Mouse (Mus musculus) G1E (cell line): Measurements from ENCODE around the gene Siah3. TPM values are rescaled to one million over a fixed set of nuclear protein-coding genes. Genes with fewer than 3 reads are reported as not detected.

Source experiments
- ATAC-seq: 2 replicates; pipeline ENCODE4 v1.8.0; 2016; ENCODE audit warnings: mild to moderate bottlenecking; ENCODE audit not compliant: insufficient number of reproducible peaks, poor library complexity, low FRiP score, severe bottlenecking; ENCODE audit errors: extremely low read depth
- DNase-seq: peaks from one replicate; pipeline ENCODE4 v3.0.0; 2012; ENCODE audit warnings: low spot score
- H3K27me3 ChIP-seq: 2 replicates; pipeline ENCODE4 v1.6.1; 2012; ENCODE audit warnings: mild to moderate bottlenecking, low read length, inconsistent platforms; ENCODE audit not compliant: insufficient read depth
- H3K36me3 ChIP-seq: replicated peaks from 2 replicates; pipeline ENCODE3; 2012; ENCODE audit warnings: mild to moderate bottlenecking, inconsistent platforms
- H3K4me1 ChIP-seq: 2 replicates; pipeline ENCODE4 v1.6.1; 2012; ENCODE audit warnings: low read depth, low read length, inconsistent platforms, mixed read lengths; ENCODE audit not compliant: insufficient read depth
- H3K4me3 ChIP-seq: 2 replicates; pipeline ENCODE4 v1.5.1; 2012; ENCODE audit warnings: low read depth, mild to moderate bottlenecking, inconsistent platforms, low read length, moderate library complexity, mixed read lengths
- H3K9me3 ChIP-seq: replicated peaks from 2 replicates; pipeline ENCODE4 v1.6.1; 2012; ENCODE audit warnings: inconsistent platforms
- CTCF ChIP-seq: IDR thresholded peaks from 2 replicates; pipeline ENCODE4 v1.5.1; 2012; ENCODE audit warnings: low read depth, low read length, inconsistent platforms, mixed read lengths
- GATA1 ChIP-seq: IDR thresholded peaks from 2 replicates; pipeline ENCODE4 v1.6.1; 2012; ENCODE audit warnings: borderline replicate concordance, low read length, inconsistent platforms, mixed read lengths
- GATA2 ChIP-seq: IDR thresholded peaks from 2 replicates; pipeline ENCODE4 v1.6.1; 2012; ENCODE audit warnings: low read depth, low read length, inconsistent platforms, borderline replicate concordance
- POLR2AphosphoS5 ChIP-seq: IDR thresholded peaks from 2 replicates; pipeline ENCODE4 v1.6.1; 2012; ENCODE audit warnings: low read depth, low read length, inconsistent platforms; ENCODE audit not compliant: insufficient replicate concordance
- TAL1 ChIP-seq: conservative IDR thresholded peaks from 2 replicates; pipeline ENCODE4 v1.6.1; 2012; ENCODE audit warnings: low read depth, low read length, inconsistent platforms, mixed read lengths
- polyA plus RNA-seq: library from polyadenylated mRNA; stranded (reverse); fragments of >175 nt; gene quantifications from 2 replicates; pipeline ENCODE4 v1.2.3, GENCODE M21; 2012
- total RNA-seq, 2 experiments: library from RNA; stranded (forward) in 1 of 2; stranded (reverse) in 1 of 2; fragments of 200-1000 nt in 1 of 2; fragments of >200 nt in 1 of 2; fragmentation: Nextera tagmentation in 1 of 2; gene quantifications; 2 replicates each; pipeline ENCODE4 v1.2.3; 2014 to 2017

Siah3 gene
- total and polyA plus RNA-seq, 3 experiments: 0.11 TPM; not detected in 2

- DNase-seq (no peak), ATAC-seq (no peak)
- Histone ChIP-seq H3K9me3 (no peaks in the 10 kb centered on the region), H3K4me3 (no peak overlapping the region), H3K4me1 (no peaks in the 10 kb centered on the region), H3K36me3 (no peaks in the 10 kb centered on the region), H3K27me3 (peaks cover 7% of the 10 kb centered on the region; the same call in 1 of the 2 replicates)
- TF ChIP-seq GATA2 (no peak), GATA1 (no peak), CTCF (no peak), TAL1 (no peak)
Measured at GRCm38 (mm10) chr14:75525376-75526145, 69.8 kb downstream of the Siah3 start.

GRCm38 (mm10) chr14:75527464-75528190, 71.8 kb downstream of the Siah3 start:
- TF ChIP-seq TAL1 (no peak), GATA2 (no peak), POLR2AphosphoS5 (no peak), CTCF (no peak), GATA1 (no peak)
- H3K27me3 ChIP-seq: peaks cover 7% of the 10 kb centered on the region; the same call in 1 of the 2 replicates
- no peaks in the 10 kb centered on the region for H3K4me1 ChIP-seq
- no peak for DNase-seq
- H3K4me3 ChIP-seq: no peak overlapping the region
- H3K9me3 ChIP-seq: no peaks in the 10 kb centered on the region
- no peak for ATAC-seq
- H3K36me3 ChIP-seq: no peaks in the 10 kb centered on the region

- no peaks in the 10 kb centered on the region for H3K36me3 ChIP-seq
- peaks cover under 1% of the 10 kb centered on the region; the same call in 1 of the 2 replicates for H3K27me3 ChIP-seq
- ATAC-seq (no peak), DNase-seq (no peak)
- H3K9me3 ChIP-seq: no peaks in the 10 kb centered on the region
- no peaks in the 10 kb centered on the region for H3K4me1 ChIP-seq
- H3K4me3 ChIP-seq: no peak overlapping the region
- TF ChIP-seq GATA2 (no peak), POLR2AphosphoS5 (no peak), CTCF (no peak), TAL1 (no peak), GATA1 (no peak)
Measured at GRCm38 (mm10) chr14:75530815-75531353, 75.1 kb downstream of the Siah3 start.

- H3K4me3 ChIP-seq: no peak overlapping the region
- no peak for TF ChIP-seq GATA2
- no peak for TF ChIP-seq TAL1
- no peak for TF ChIP-seq POLR2AphosphoS5
- TF ChIP-seq CTCF: no peak
- H3K27me3 ChIP-seq: no peaks in the 10 kb centered on the region
- no peak for ATAC-seq
- H3K36me3 ChIP-seq: no peaks in the 10 kb centered on the region
- H3K4me1 ChIP-seq: no peaks in the 10 kb centered on the region
- DNase-seq: no peak
- no peaks in the 10 kb centered on the region for H3K9me3 ChIP-seq
Measured at GRCm38 (mm10) chr14:75539205-75539604, 83.4 kb downstream of the Siah3 start.

- Histone ChIP-seq H3K4me1 (no peaks in the 10 kb centered on the region), H3K27me3 (no peaks in the 10 kb centered on the region), H3K4me3 (no peak overlapping the region), H3K9me3 (no peaks in the 10 kb centered on the region), H3K36me3 (no peaks in the 10 kb centered on the region)
- DNase-seq (no peak), ATAC-seq (no peak)
- TF ChIP-seq GATA1: no peak
- TF ChIP-seq TAL1: no peak
- TF ChIP-seq GATA2: no peak
- no peak for TF ChIP-seq CTCF
- TF ChIP-seq POLR2AphosphoS5: no peak
Measured at GRCm38 (mm10) chr14:75540216-75540995, 84.6 kb downstream of the Siah3 start.

- H3K9me3 ChIP-seq: no peaks in the 10 kb centered on the region
- H3K4me1 ChIP-seq: no peaks in the 10 kb centered on the region
- no peaks in the 10 kb centered on the region for H3K27me3 ChIP-seq
- DNase-seq (no peak), ATAC-seq (no peak)
- no peak overlapping the region for H3K4me3 ChIP-seq
- no peaks in the 10 kb centered on the region for H3K36me3 ChIP-seq
- no peak for TF ChIP-seq GATA1
Measured at GRCm38 (mm10) chr14:75540996-75541350, 85.2 kb downstream of the Siah3 start.
